Mouse (Mus musculus): Measurements from ENCODE around the gene E2f2. TPM values are rescaled to one million over a fixed set of nuclear protein-coding genes. Genes with fewer than 3 reads are reported as not detected.

Gene E2f2
- total RNA-seq, 2 experiments from 2014 or later = 0.48 to 1.1 TPM

DNA sequence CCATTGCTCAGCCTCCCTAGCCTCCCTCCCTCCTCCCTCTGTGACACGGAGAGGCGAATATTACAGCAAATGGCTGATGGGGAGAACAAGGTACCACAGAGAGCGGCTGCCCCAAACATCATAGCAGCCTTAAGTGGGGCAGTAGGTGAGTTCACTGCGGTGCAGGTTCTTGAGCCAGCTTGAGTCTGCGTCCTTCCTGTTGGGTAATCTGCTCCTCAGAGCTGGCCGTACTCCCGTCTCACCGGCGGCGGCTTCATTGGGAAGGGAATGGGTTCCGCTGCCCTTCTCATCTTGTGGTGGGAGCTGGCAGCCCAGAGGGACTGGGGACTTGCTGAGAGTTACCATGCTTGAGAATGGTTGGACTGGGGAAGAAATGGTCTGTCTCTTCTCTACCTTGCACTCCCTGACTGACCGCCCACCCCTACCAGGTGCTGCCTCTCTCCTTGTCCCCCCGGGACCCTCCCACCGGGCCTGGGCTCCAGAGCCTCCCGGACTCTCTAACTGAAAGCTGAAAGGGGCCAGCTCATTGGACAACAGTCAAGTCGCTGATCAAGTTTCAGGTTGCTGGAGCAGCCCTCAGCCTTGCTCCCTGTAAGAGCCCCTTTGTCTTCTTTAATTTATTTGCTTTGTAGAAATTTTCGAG lies 48.1 kb downstream of the E2f2 start:
- H3K27ac ChIP-seq = peak overlapping the region; percentile 79
- peak overlapping the region; percentile 55 for H3K4me3 ChIP-seq
- intact Hi-C loops (cut with DNase I) = loop anchor here (2.0 kb wide), 1 partner anchor 17 kb away; no protein-coding TSS in a partner anchor
- TF ChIP-seq CTCF (IDR thresholded peaks at IDR 0.05) = no peak
- peak; percentile 72 for DNase-seq

- intact Hi-C loops (cut with DNase I) = no loop called here
Observed at GRCm38 (mm10) chr4:136223549-136224239, 51.5 kb downstream of the E2f2 start.

DNA sequence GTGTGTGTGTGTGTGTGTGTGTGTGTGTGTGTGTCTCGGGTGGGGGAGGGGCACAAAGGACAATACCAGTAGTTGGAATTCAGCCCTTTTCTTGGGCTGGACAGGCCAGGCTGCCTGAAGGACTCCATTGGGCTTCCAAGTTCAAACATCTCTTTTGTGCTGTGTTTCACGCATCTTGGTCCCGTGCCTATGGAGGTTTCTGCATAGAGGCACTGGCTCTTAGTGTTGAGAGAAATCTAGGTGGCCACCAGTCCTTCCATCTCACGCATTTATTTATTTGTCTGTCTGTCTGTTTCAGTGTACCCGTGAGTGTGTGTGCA lies 52.0 kb downstream of the E2f2 start:
- DNase-seq = no peak
- no peak for TF ChIP-seq CTCF (IDR thresholded peaks at IDR 0.05)
- intact Hi-C loops (cut with DNase I) = no loop called here
- H3K4me3 ChIP-seq = no peak overlapping the region
- H3K27ac ChIP-seq = peak overlapping the region; percentile 69; the same call in 1 of the 2 replicates

More at GRCm38 (mm10) chr4:136223549-136224239, 51.5 kb downstream of the E2f2 start:
- DNase-seq = no peak
- TF ChIP-seq CTCF (IDR thresholded peaks at IDR 0.05) = no peak
- Histone ChIP-seq H3K4me3 (no peak overlapping the region), H3K27ac (no peak overlapping the region)

DNA sequence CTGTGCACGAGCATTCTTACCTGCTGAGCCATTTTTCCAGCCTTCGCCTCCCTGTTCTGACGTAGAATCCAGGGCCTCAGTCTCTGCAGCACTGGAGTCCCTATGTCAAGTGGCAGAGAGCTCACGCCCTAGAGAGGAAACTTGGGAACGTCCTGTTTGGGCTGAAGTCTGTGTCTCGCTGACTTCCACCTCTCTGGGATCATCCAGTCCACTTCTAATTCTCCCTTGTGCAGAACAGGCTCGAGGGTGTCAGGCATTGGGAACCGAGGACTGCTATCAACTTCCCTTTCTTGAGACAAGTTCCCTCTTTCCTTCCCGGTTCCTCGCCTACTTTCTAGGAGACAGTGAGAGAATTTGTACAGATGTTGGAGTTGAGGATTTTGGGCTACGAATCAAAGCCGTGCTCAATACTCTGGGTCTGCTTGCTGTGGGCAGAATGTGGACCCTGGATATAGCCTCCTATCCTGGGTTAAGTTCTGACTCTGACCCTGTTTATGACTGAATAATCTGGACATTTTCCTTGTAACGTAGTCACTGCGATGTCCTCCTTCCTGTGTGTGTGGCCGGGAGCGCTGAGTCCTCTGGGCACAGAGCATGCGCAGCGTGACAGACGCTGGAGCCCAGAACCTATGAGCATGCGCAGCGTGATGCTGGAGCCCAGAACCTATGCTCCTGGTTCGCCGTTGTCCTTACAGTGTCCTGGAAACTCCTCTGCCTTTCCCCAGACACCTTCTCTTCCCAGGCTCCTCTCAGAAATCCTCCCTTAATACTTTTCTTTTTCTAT lies 52.7 kb downstream of the E2f2 start:
- intact Hi-C loops (cut with DNase I) = no loop called here
- peak overlapping the region; percentile 69 for H3K27ac ChIP-seq
- TF ChIP-seq CTCF (IDR thresholded peaks at IDR 0.05) = no peak
- DNase-seq = no peak
- no peak overlapping the region for H3K4me3 ChIP-seq

- intact Hi-C loops (cut with DNase I) = no loop called here
- no peak for TF ChIP-seq CTCF (IDR thresholded peaks at IDR 0.05)
- DNase-seq = no peak
- Histone ChIP-seq H3K27ac (peak overlapping the region; percentile 66), H3K4me3 (no peak overlapping the region)
Observed at GRCm38 (mm10) chr4:136227408-136227807, 55.2 kb downstream of the E2f2 start.

DNA sequence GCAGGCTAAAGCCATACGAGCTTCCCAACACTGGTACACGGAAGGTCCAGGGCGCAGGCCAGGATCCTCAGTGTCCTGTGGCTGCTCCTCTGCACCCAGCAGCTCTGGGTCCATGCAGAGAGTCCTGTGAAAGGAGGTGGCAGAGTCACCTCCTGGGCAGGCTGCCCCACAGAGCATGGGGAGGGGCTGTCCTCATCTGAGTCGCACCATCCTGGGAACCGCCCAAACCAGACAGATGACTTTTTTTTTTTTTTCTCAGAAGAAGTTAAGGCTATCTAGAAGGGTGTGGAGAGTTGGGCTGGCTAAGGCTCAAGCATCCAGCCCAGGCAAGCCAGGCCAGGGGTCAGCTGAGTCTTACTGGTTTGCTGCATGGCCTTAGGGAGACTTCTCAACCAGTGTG lies 56.4 kb downstream of the E2f2 start:
- Histone ChIP-seq H3K4me3 (no peak overlapping the region), H3K27ac (peak overlapping the region; percentile 66)
- no peak for DNase-seq
- TF ChIP-seq CTCF (IDR thresholded peaks at IDR 0.05) = no peak
- intact Hi-C loops (cut with DNase I) = no loop called here

- TF ChIP-seq CTCF (IDR thresholded peaks at IDR 0.05) = no peak
- DNase-seq = no peak
- Histone ChIP-seq H3K4me3 (no peak overlapping the region), H3K27ac (peak overlapping the region; percentile 24)
- intact Hi-C loops (cut with DNase I) = no loop called here
Observed at GRCm38 (mm10) chr4:136238669-136239068, 66.5 kb downstream of the E2f2 start.

GRCm38 (mm10) chr4:136239111-136239510 lies 66.9 kb downstream of the E2f2 start:
- Histone ChIP-seq H3K27ac (peak overlapping the region; percentile 24; the same call in 1 of the 2 replicates), H3K4me3 (no peak overlapping the region)
- TF ChIP-seq CTCF (IDR thresholded peaks at IDR 0.05) = no peak
- no peak for DNase-seq
- intact Hi-C loops (cut with DNase I) = no loop called here

DNA sequence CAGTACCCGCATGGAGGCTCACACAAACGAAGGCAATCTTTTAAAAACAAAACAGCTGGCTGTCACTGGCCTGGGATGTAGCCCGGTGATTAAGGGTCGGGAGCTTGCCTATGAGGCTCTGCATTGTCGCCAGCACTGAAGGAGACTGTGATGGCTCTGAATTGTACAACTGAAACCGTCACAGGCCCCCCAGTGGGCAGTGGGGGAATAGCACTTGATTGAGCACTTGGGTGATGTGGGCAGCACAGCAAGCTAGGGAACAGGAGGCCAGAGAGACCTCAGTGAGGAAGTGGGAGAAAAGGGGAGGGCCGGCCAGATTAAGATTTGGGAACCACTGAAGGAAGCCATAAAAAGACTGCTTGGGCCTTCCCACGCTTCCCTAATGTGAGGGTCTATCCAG lies 67.4 kb downstream of the E2f2 start:
- DNase-seq = peak; percentile 88
- peak; percentile 89 for TF ChIP-seq CTCF (IDR thresholded peaks at IDR 0.05)
- no peak overlapping the region for H3K4me3 ChIP-seq
- intact Hi-C loops (cut with DNase I) = loop anchor here (1.0 kb wide), 1 partner anchor 37 kb away; no protein-coding TSS in a partner anchor
- no peak overlapping the region for H3K27ac ChIP-seq

DNA sequence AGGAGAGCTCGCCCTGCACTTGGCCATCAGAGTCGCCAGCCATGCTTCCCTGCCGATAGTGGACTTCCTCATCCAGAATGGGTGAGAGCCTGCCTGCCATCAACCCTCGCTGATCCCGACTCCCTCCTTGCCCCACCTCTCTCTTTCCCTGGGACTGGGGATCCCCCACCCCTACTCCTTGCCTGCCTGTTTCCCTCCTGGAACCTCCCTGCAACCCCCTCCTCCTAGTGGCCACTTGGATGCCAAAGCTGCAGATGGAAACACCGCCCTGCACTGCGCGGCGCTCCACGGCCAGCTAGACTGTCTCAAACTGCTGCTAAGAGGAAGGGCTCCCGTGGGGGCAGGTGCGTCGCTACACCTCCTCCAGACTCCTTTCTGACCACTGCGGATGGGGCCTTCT lies 67.9 kb downstream of the E2f2 start:
- TF ChIP-seq CTCF (IDR thresholded peaks at IDR 0.05) = no peak
- intact Hi-C loops (cut with DNase I) = loop anchor here (1.0 kb wide), 1 partner anchor 38 kb away; no protein-coding TSS in a partner anchor
- Histone ChIP-seq H3K27ac (no peak overlapping the region), H3K4me3 (no peak overlapping the region)
- no peak for DNase-seq

DNA sequence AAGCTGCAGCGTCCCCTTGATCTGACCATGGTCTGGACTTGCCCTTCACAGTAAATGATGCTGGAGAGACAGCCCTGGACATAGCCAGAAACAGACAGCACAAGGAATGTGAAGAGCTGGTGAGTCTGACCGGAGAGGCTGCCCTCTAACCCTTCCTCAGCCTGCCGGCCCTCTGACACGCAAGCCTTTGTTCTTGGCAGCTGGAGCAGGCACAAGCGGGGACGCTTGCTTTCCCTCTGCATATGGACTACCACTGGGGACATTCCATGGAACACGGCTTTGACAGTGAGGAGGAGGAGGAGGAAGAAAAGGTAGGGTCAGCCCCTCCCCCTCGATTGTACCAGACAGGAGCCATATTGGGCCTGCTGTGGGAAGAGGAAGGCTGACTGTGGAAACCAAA lies 68.8 kb downstream of the E2f2 start:
- Histone ChIP-seq H3K4me3 (no peak overlapping the region), H3K27ac (no peak overlapping the region)
- intact Hi-C loops (cut with DNase I) = loop anchor here (1.0 kb wide), 1 partner anchor 39 kb away; no protein-coding TSS in a partner anchor
- no peak for TF ChIP-seq CTCF (IDR thresholded peaks at IDR 0.05)
- no peak for DNase-seq

DNA sequence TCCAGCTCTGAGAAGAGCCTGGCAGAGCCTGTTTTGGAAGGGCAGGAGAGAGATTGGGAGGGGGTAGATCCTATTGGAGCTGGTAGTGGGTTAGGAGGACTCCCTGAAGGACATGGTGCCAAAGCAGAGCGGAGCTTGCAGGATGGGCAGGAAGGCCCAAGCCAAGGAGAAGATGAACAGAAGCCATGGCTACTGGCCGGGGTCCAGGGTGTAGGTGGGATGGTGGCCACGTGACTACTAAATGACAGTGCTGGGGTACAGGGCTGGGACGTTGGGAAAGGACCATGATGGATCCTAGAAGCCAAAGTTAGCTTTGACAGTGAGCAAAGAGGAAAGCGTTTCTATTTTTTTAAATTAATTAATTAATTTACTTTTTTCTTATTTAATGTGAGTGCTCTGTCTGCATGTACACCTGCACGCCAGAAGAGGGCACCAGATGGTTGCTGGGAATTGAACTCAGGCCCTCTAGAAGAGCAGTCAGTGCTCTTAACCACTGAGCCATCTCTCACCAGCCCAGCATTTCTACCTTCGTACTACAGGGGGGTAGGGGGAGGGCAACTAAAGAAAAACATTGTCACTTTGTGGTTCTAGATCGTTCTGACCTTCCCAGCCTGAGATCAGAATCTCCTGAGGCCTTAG lies 70.0 kb downstream of the E2f2 start:
- no peak for DNase-seq
- intact Hi-C loops (cut with DNase I) = loop anchor here (2.0 kb wide), 1 partner anchor 83 kb away; no protein-coding TSS in a partner anchor
- Histone ChIP-seq H3K27ac (no peak overlapping the region), H3K4me3 (no peak overlapping the region)
- peak; percentile 79 for TF ChIP-seq CTCF (IDR thresholded peaks at IDR 0.05)
